Mouse (Mus musculus): Measurements from ENCODE around the gene Smad3. TPM values are rescaled to one million over a fixed set of nuclear protein-coding genes. Genes with fewer than 3 reads are reported as not detected.

Smad3 gene
- polyA plus RNA-seq, 1 experiment: 2.8 TPM

DNA sequence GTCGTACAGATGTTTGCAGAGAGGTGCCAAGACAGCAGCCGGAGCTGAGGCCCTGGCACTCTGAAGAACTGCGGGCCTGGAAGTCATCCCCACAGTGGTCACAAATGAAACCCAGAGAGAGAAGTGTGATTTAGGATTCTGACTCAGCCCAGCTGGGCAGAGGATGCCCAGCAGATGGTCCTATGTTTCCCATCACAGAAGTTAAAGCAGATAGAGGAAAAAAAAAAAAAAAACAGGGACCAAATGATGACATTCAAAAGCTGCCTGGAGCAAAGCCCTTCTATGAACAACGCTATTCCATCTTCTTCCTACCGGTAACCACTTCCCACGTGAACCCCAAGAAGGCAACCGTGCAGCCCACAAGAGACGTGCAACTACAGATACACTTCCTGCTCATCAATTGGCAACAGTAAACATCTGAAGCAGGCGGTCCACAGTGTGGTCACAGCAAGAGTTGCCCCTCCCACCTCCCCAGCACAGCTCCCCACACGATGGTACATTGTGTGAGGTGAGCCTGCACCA lies 17.4 kb downstream of the Smad3 start:
- Histone ChIP-seq H3K27me3 (replicated peaks) (no peaks in the 10 kb centered on the region), H3K36me3 (replicated peaks; ENCODE audit: low read length) (peaks cover 45% of the 10 kb centered on the region), H3K4me1 (peaks cover 100% of the 10 kb centered on the region), H3K9me3 (no peaks in the 10 kb centered on the region), H3K4me3 (replicated peaks) (peak overlapping the region; percentile 70)
- TF ChIP-seq FLI1 (IDR thresholded peaks at IDR 0.05; ENCODE audit: low read length) (no peak), GATA1 (IDR thresholded peaks at IDR 0.05; ENCODE audit: borderline replicate concordance, low read length) (no peak)

DNA sequence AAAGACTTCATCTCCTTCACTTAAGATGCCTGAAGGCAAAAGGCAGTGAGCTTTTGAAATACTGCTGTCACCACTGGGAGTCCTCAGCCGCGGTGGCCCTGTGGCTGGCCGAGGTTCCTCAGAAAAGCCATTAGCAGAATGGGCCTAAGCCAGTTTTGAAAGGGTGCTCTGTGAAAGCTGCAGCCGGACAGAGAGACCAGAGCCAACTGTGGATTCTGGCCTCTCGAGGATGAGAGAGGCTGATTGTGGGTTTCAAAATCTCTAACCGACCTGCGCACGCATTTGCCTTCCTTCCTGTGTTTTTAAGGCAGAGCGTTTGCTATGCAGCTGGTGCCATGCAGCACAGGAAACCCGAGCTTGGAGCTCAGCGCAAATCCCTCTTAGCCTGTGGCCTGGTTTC lies 19.0 kb downstream of the Smad3 start:
- Histone ChIP-seq H3K9me3 (no peaks in the 10 kb centered on the region), H3K4me1 (peaks cover 100% of the 10 kb centered on the region), H3K27me3 (replicated peaks) (no peaks in the 10 kb centered on the region), H3K4me3 (replicated peaks) (peak overlapping the region; percentile 69), H3K36me3 (replicated peaks; ENCODE audit: low read length) (peaks cover 43% of the 10 kb centered on the region)
- TF ChIP-seq FLI1 (IDR thresholded peaks at IDR 0.05; ENCODE audit: low read length): no peak
- no peak for TF ChIP-seq GATA1 (IDR thresholded peaks at IDR 0.05; ENCODE audit: borderline replicate concordance, low read length)

- no peaks in the 10 kb centered on the region for H3K9me3 ChIP-seq
- H3K36me3 ChIP-seq (replicated peaks; ENCODE audit: low read length): peaks cover 40% of the 10 kb centered on the region
- no peak for TF ChIP-seq FLI1 (IDR thresholded peaks at IDR 0.05; ENCODE audit: low read length)
- no peak for TF ChIP-seq GATA1 (IDR thresholded peaks at IDR 0.05; ENCODE audit: borderline replicate concordance, low read length)
- H3K4me1 ChIP-seq: peaks cover 98% of the 10 kb centered on the region
- no peaks in the 10 kb centered on the region for H3K27me3 ChIP-seq (replicated peaks)
- H3K4me3 ChIP-seq (replicated peaks): peak overlapping the region; percentile 78
Observed at GRCm38 (mm10) chr9:63738086-63738701, 19.6 kb downstream of the Smad3 start.

DNA sequence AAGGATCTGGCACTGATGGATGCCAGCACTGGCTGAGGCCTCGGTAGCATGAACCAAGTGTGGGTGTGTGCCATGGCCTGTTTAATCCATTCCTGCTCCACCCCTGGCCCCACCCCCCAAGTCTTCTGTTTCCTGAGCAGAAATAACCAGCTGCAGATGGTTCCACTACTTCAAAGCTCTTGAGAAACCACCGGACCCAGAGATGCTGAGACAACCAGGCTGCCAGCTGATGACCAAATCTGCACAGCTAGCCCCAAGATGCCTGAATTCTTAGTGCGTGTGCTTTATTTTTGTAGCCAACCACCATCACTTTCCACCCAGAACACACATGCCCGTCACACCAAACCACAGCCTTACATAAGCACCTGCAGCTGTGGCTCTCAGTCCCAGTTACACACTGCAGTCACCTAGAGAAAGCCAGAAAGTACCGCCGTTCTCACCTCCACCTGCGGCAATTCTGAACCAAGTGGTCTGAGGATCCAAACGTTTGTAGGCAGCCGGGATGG lies 20.3 kb downstream of the Smad3 start:
- Histone ChIP-seq H3K27me3 (replicated peaks) (no peaks in the 10 kb centered on the region), H3K4me3 (replicated peaks) (peak overlapping the region; percentile 78), H3K9me3 (no peaks in the 10 kb centered on the region), H3K36me3 (replicated peaks; ENCODE audit: low read length) (peaks cover 43% of the 10 kb centered on the region), H3K4me1 (peaks cover 98% of the 10 kb centered on the region)
- TF ChIP-seq GATA1 (IDR thresholded peaks at IDR 0.05; ENCODE audit: borderline replicate concordance, low read length): no peak
- TF ChIP-seq FLI1 (IDR thresholded peaks at IDR 0.05; ENCODE audit: low read length): no peak

- Histone ChIP-seq H3K4me1 (peaks cover 97% of the 10 kb centered on the region), H3K9me3 (no peaks in the 10 kb centered on the region), H3K27me3 (replicated peaks) (no peaks in the 10 kb centered on the region), H3K4me3 (replicated peaks) (no peak overlapping the region), H3K36me3 (replicated peaks; ENCODE audit: low read length) (peaks cover 54% of the 10 kb centered on the region)
- TF ChIP-seq FLI1 (IDR thresholded peaks at IDR 0.05; ENCODE audit: low read length) (no peak), GATA1 (IDR thresholded peaks at IDR 0.05; ENCODE audit: borderline replicate concordance, low read length) (no peak)
Observed at GRCm38 (mm10) chr9:63734261-63734660, 23.5 kb downstream of the Smad3 start.

DNA sequence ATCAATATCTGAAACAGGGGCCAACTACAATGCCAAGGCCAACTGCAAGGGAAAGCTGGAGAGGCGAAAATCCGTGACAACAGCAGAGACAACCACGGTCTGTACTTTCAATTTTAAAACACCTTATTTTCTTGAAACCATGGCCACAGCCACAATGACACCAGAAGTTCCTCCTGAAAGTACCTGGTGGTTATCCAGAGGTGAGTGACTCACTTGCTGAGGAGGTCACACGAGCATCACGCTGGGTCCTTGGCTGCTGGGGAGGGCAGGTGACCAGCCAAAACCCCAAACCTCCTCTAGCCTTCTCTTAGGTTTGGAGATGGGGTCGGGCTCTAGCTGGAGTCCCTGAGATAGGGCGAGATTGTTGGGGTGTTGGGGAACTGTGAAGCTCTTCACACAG lies 25.1 kb downstream of the Smad3 start:
- H3K9me3 ChIP-seq: no peaks in the 10 kb centered on the region
- no peak for TF ChIP-seq GATA1 (IDR thresholded peaks at IDR 0.05; ENCODE audit: borderline replicate concordance, low read length)
- TF ChIP-seq FLI1 (IDR thresholded peaks at IDR 0.05; ENCODE audit: low read length): no peak
- H3K4me1 ChIP-seq: peaks cover 97% of the 10 kb centered on the region
- H3K27me3 ChIP-seq (replicated peaks): no peaks in the 10 kb centered on the region
- peaks cover 58% of the 10 kb centered on the region for H3K36me3 ChIP-seq (replicated peaks; ENCODE audit: low read length)
- no peak overlapping the region for H3K4me3 ChIP-seq (replicated peaks)

DNA sequence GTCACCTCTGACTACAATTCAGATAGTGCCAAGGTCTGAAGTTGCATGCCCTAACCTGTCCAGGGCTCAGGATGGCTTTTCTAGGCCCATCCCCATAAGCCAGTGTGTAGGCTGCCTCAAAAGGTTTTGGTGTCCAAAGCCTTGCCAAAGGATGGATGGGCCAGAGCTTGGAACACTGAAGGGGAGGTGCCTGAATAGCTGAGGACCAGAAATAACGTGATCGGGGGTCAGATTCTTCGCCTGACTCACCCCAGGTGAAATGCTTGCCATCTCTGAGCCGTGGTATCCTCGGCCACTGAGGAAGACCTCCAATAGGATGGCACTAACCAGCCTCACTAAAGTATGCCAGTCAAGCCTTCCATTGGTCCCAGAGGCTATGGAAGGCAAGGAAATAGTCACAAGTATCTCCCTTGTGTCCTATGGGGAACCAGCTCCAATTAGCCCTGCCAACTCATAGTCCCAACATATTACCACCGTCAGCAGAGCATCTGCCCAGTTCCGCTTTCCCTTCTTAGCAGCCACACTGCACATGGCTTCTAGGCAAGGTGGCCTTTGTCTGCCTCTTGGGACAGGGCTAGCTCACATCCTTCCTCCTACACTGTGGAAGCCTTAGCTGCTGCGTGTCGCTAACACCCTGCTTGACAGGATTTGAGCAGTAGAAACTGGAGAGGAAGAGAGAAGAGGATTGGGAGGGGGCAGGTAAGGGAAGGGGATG lies 26.5 kb downstream of the Smad3 start:
- peaks cover 97% of the 10 kb centered on the region for H3K4me1 ChIP-seq
- TF ChIP-seq GATA1 (IDR thresholded peaks at IDR 0.05; ENCODE audit: borderline replicate concordance, low read length): no peak
- no peak for TF ChIP-seq FLI1 (IDR thresholded peaks at IDR 0.05; ENCODE audit: low read length)
- H3K9me3 ChIP-seq: no peaks in the 10 kb centered on the region

DNA sequence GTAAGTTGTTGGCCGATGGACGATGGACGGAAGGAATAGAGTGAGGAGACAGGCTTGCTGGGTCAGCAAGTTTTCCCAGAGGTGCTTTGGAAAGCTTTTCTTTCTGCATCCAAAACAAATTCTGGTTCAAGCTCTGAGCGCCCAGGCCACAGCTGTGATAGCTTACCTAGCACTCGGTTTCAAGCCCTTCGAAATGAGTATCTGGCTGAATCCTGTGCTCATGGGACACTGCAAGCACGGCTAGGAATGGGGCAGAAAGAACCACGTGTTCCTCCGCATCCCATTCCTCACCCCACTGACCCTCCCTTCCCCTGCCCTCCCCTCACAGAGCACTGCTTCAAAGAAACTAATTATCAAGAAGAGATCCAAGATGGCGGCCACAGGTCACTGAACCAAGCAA lies 28.8 kb downstream of the Smad3 start:
- Histone ChIP-seq H3K4me3 (replicated peaks) (no peak overlapping the region), H3K9me3 (no peaks in the 10 kb centered on the region), H3K27me3 (replicated peaks) (no peaks in the 10 kb centered on the region), H3K36me3 (replicated peaks; ENCODE audit: low read length) (peaks cover 67% of the 10 kb centered on the region), H3K4me1 (peaks cover 97% of the 10 kb centered on the region)
- no peak for TF ChIP-seq GATA1 (IDR thresholded peaks at IDR 0.05; ENCODE audit: borderline replicate concordance, low read length)
- TF ChIP-seq FLI1 (IDR thresholded peaks at IDR 0.05; ENCODE audit: low read length): no peak

More for the DNA sequence above, 26.5 kb downstream of the Smad3 start:
- H3K4me3 ChIP-seq (replicated peaks): peak overlapping the region; percentile 79
- H3K27me3 ChIP-seq (replicated peaks): no peaks in the 10 kb centered on the region
- H3K36me3 ChIP-seq (replicated peaks; ENCODE audit: low read length): peaks cover 56% of the 10 kb centered on the region

DNA sequence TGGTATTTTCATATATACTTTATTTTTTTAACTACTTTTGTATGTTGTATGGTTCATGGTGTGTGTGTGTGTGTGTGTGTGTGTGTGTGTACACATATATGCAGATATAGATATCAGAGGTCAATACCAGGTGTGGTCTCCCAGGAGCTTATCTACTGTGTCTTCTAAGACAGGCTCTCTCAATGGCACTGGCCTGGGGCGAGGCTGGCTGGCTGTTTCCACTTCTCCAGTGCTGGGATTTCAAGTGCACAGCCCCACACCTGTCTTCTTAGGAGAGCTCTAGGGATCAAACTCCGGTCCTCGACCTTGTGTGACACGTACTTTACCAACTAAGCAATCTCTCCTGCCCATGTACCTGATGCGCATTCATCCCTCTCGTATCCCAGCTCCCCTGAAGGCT lies 30.7 kb downstream of the Smad3 start:
- peaks cover 99% of the 10 kb centered on the region for H3K4me1 ChIP-seq
- H3K9me3 ChIP-seq: no peaks in the 10 kb centered on the region
- no peaks in the 10 kb centered on the region for H3K27me3 ChIP-seq (replicated peaks)
- H3K36me3 ChIP-seq (replicated peaks; ENCODE audit: low read length): peaks cover 68% of the 10 kb centered on the region
- peak overlapping the region; percentile 34 for H3K4me3 ChIP-seq (replicated peaks)
- TF ChIP-seq FLI1 (IDR thresholded peaks at IDR 0.05; ENCODE audit: low read length): no peak
- no peak for TF ChIP-seq GATA1 (IDR thresholded peaks at IDR 0.05; ENCODE audit: borderline replicate concordance, low read length)
